Mouse (Mus musculus): ENCODE data around the gene Ccdc127.

GRCm38 (mm10) chr13:74305780-74306179, 44.3 kb upstream of the Ccdc127 start:
- no peak for TF ChIP-seq POLR2A (IDR thresholded peaks at IDR 0.05; ENCODE audit: borderline replicate concordance, extremely low read depth, low read depth, low read length)
- TF ChIP-seq CTCF (IDR thresholded peaks at IDR 0.05; ENCODE audit: insufficient read depth, low read length), result no peak

All from lung, adult 2 months (tissue).